Mouse (Mus musculus) ovary, postnatal 10 days (tissue): ENCODE data around the gene Nav3.

ENCODE experiments used
- DNase-seq: peaks from one replicate; pipeline ENCODE4 v3.0.0; 2022; ENCODE audit warnings: low spot score

Nav3 gene

DNA sequence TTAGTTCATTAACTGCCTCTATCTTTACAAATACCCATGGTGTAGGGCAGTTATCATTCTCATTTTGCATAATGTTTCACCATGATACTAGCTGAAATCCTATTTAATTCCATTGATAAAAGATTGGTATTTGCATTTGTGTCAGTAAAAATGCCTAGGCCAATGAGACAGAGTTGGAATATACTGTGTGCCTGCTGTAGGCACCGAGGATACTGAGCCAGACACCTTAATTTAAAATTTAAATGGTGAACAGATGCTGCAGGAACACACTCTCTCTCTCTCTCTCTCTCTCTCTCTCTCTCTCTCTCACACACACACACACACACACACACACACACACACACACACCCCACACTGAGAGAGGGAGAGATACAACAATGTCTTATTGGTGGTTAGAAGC is 269.8 kb downstream of the Nav3 start:
- no peak for DNase-seq

DNA sequence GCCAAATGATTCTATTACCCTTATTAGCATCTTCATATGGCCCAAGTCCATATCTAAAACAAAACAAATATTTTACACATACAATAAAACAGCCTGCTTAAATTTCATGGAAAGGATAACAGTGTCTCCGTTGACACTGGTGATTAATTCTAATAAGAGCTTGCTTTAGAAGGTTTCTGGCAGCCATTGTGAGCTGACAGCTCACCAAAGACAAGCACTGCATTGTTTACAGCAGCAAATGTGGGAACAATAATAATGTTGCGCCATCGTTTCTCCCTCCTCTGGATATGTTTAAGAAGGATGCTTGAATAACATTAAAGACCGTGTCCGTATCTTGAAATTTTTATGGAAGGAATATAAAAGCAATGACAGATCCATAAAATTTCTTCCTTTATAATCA is 280.1 kb downstream of the Nav3 start:
- no peak for DNase-seq

DNA sequence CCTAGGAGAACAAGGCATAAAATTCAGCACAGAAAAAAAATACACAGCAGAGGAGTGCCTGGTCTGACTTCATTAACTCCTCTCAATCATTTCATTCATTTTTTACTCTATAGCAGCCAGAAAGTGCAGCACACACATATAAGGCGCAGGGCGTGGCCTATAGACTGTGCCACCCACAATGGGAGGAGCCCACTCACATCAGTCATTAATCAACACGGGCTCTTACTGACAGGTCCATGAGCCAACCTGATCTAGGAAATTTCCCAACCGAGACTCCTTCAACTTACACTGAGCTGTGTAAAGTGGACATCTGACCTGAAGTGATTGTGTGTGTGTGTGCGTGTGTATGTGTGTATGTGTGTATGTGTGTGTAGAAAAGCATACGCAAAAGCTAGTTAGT is 286.6 kb downstream of the Nav3 start:
- DNase-seq, result no peak

DNA sequence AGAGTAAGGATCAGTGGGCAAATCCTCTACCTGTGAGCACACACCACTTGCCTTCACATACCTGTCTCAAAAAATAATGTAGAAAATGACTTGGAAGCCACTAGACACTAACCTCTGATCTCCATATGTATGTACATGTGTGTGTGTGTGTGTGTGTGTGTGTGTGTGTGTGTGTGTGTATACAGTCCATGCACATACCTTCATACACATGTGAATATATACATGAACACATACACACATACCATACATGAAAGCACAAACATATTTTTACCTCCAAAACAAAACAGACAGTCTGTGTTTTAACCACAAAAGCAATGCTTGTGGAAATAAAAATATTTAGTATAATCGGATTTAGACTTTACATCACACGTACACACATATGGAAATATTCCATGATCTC is 287.1 kb downstream of the Nav3 start:
- no peak for DNase-seq

DNA sequence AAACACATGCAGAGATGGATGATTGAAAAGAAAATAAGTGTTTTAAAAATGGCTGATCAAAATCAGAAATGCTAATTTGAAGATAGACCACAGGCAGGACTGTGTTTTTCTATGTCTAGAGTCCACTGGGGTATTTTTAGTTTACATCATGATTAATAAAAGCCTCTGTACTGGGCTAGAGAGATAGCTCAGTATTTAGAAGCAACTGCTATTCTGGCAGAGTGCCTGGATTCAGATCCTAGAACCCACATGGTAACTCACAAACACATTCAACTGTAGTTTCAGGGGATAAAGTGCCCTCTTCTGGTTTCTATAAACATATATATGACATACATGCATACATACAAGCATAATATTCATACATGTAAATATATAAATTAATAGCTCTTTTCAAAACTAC is 293.4 kb downstream of the Nav3 start:
- DNase-seq, result no peak

DNA sequence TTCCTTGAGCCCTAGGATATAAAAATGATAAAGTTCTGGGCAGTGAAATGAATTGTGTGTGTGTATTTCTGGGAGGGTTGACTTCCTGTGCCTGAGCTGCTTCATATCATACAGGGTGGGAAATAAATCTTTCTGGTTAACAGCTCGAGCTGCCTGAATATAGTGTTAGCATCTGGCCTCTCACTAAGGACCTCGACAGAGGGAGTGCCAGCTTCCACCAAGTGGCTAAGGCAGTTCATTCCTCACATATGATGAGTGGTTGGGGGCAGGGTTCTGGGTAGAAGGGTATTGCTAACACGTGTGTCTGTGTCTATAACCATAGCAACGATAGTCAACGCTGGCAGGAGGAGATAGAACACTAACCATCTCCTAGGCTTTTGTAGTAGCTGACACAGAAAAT is 295.1 kb downstream of the Nav3 start:
- no peak for DNase-seq

DNA sequence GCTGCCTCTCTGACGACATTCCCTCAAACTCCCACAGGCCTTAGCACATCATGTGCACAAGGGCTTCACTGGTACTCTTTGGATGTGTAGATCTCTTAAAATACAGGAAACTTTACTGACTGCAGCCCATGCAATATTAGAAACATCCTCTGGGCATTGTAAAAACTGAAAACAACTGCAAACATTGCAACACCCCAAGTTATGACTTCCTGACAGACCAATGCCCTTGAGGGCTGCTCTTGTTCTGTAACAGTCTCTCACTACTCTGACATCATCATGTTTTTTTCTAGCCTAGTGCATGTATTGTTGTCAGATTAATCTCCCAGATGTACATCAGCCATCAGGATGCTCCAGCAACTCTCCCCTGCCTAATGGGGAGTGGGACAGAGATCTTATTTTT is 296.5 kb downstream of the Nav3 start:
- DNase-seq, result no peak

DNA sequence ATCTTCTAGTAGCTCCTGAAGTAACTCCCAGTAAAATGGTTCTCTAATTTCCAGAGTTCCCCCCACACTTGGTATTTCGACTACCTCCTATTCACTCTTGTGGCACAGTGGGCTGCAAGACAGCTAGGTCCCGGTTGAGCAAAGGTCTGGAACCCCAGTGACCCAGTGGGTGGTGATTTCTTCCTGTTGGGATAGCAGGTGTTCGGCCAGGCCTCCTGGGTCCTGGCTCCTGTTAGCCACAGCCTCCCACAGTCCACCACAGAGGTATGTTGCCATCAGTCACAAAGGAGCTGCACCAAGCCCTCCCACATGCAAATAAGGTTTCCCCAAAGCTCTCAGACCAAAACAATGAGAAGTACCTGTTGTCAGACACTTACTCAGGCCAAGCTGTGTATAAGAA is 297.9 kb downstream of the Nav3 start:
- DNase-seq, result no peak

DNA sequence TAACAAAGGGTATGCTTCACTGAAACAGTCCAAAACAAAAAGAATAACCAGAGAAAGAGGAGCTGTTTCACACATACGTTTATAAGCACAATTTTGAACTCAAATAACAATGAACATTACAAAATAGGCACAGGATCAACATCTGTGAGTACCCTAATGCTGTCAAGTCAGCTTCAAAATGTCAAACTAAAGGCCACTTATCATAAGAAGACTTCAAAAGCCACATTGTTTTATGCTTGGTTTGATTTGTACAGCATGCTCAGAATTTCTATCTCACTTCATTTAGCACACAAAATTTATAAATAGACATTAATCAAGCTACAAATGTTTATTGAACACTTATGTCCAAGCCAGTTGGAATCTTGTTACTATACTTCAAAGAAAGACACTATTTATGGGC is 299.6 kb downstream of the Nav3 start:
- DNase-seq, result no peak

DNA sequence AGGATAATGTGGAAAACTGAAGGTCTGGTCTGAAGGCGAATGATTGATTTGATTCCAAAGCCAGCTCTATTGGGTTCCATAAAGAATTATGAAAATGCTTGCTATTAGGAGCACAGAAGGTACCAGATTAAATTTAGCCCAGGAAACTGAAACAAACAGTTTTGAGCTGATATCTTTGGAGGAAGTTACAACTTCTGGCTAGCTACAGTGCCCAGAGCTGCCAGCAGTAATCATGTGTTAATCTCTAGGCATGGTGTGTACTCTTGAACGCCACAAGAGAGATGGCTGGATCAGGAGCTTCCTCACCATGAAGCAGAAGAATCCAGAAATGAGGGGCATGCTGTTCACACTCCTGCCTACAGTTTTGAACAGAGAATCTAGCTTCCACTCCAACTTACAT is 300.5 kb downstream of the Nav3 start:
- DNase-seq, result no peak

DNA sequence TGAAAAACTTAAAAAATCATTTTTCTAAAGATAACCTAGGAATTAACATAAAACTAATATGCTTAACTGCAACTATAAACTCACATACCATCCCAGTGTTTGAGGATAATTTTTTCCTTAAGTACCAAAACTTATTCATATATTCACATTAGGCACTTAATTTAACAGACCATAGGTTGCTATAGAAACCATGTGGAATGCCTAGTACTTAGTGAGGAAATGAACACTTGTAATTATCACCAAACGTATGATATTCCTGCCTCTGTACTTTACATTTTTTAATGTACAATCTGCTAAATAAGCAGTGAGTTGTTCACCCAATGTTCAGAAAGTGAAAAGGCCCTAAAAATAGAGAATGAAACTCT is 301.1 kb downstream of the Nav3 start:
- DNase-seq, result no peak

DNA sequence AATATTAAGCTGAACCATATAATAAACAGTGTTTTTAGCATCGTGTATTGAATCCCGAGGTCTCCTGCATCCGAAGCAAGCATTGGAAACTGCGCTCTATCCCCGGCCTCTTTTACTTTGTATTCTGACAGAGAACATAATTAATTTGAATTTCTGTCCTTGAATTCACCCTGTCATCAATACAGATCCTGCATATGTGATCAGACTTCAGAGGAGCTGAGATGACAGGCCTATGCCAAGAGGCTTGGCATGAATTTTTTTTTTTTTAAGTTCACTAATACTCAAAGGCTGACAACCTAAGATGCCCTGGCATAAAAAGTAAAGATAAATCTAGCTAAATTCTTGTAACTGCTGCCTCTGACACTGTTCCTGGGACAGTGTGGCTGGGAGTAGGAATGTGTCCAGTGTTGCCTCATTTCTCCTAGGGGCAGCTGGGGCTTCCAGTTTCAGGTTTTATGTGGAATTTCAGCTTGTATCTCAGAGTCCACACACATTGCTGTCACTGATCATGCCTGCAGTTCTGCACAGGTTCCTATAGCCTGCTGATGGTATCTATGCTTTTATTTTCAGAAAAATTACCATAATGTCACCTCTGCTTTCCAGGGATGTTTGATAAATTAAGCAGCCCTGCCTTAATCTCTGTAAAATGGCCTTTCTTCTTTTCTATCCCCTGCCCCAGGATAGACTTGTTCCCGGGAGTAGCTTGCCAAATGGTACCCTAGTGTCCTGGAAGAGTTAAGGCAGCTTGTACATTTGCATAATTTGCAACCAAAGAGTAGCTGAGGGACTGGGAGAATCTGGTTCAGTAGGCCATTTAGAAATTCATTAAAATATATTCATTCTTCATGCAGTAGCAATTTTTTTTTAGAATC is 301.8 kb downstream of the Nav3 start:
- no peak for DNase-seq

DNA sequence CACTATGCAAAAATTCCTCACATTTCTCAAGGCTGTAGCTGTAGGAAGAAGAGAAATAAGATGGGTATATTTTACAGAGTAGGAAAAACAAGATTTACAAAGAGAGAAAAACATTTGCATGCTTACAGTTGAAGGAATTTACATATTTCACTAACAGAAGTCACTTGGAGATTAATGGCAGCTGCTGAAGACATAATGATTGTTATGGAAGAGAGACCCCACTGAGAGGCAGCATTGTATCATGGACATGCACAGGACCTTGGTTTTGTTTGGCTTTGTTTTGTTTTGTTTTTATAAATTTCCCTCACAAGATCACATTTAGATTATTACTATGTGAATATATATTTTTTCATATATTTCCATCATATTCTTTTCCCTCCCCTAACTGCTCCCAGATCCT is 335.4 kb downstream of the Nav3 start:
- DNase-seq, result no peak

DNA sequence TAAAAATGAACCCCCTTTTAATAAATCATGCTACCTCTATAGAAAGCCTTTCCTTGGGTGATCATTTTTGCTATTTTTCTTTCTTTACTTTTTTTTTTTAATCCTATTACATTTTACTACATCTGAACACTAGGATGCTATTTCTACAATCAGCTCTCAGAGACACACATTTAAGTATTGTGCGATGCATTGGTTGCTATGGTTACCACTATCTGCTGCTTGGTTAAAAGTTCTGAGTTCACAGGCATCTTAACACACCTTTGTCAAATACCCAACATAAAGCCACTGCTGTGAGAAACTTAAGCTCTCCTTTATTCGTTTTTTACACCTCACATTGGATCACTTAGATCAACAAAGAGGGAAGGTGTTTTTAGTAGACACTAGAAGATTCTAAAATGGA is 338.7 kb downstream of the Nav3 start:
- no peak for DNase-seq

DNA sequence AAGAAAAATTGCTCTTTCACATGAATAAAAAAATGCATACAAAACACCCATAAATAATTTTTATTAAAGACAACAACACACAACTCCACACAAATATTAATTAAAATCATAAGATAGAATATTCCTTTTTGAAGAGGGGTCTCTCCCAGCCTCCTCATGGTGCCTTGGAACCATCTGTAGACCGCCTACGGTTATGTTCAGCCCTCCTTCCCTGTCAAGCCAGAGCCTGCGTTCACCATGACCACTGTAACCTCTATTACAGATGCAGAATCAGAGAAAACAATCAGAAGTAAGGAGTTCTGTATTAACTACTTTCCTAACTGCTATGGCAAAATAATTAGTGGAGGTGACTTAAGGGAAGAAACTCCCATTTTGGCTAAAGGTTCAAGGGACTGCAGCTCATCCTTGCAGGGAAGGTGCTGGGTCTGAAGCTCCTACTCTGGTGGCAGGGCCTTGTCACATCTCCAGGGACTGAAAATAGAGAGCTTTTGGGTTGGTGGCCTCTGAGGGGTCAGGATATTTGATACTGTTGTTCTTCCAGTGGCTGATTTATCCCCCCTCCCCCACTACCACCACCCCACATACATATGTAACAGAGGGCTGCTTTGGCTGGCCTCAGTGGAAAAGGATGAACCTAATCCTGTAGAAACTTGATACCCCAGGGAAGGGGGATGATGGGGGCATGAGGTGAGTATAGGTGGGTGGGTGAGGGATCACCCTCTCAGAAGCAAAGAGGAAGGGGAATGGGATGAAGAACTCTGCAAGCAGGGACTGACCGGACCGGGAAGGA is 343.1 kb downstream of the Nav3 start:
- no peak for DNase-seq

DNA sequence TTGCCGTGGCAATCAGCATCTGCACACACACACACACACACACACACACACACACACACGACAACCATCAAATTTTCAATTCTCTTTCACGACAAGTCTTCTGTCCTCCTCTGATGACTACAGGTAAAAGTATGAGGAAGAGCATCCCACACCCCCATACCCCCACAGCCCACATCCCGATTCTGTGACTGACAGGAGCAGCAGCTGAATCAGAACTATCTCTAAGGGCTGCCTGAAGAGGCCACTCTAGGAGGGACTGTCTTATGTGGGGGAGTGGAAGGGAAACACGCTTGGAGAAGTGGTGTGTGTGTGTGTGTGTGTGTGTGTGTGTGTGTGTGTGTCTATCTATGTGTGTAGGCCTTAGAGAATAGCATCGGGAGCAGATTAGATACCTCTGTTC is 352.7 kb downstream of the Nav3 start:
- no peak for DNase-seq

DNA sequence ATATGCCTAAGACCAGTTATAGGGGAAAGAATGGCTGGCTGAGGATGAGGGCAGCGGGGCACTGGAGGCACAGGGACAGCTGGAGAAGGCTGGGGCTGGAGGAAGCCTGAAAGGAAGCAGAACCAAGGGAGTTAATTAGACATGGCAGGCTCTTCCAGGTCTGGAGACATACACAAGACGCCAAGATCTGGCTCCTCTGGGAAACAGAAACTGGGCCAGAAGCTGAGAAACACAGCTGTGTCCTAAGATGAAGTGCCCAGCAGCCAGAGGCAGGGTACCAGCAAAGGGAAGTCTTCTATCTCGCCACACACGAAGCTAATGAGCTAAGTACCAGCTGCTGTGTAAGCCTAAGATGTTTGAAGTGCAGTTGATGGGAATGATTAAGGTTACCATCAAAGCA is 353.8 kb downstream of the Nav3 start:
- DNase-seq, result no peak

DNA sequence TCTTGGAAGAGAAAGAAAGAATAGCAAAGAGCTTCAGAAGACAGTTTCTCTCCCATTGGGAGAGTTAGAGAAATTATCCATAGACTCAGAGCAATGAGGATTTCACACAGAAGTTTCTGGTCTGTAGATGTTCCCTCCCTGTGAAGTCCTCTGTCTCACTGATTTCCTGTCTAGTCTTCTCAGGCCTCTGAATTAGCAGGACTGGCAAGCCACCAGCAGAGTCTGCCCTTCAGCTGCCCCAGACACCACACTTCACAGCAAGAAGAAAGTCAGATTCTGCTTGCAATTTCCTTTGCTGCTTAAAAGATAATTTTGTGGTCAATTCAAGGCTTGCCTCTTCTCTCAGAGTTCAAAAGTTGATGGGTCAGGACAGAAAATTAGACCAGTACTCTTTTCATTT is 361.6 kb downstream of the Nav3 start:
- no peak for DNase-seq

DNA sequence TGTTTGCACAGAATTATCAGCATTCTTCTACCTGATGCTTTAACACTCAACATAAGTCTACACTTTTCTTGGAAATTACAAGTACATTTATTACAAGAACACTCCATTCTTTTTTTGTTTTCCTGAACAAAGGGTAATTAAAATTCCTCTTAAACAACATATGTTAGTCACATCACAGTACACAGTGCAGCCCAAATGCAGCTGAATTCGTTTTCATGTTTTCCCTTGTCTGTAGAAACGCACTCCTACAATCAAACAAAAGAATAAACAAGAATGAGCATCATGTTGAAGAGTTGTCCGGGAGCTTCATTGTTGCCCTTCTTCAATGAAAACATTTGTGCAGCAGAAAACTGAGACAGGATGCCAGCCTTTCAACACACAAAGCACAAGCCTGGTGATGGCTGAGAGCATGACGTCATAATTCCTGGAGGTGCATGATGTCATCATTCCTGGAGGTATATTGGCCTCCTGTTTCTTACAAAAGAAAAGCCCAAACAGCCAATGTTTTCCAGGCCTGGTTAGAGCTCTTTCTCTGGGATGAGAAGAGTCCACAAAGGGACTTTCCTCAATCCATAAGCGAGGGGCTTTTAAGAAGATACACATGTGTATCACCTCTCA is 367.5 kb downstream of the Nav3 start:
- no peak for DNase-seq

DNA sequence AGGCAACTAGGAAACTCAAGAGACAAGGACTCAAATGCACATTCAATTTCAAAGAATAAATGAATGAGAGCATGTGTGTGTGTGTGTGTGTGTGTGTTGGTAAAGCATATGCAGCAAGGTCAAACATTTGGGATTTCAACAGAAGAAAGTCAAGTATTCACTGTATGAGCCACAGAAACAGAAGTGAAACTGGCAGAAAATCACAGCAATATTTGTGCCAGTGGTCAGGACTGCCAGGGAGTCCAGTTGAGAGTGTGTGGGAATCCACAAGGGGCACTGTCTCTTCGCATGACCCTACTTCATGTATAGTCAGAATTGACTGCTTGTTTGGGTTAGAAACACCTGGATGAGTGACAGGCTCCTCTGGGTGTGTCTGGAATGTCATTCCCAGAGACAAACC is 370.1 kb downstream of the Nav3 start:
- no peak for DNase-seq

DNA sequence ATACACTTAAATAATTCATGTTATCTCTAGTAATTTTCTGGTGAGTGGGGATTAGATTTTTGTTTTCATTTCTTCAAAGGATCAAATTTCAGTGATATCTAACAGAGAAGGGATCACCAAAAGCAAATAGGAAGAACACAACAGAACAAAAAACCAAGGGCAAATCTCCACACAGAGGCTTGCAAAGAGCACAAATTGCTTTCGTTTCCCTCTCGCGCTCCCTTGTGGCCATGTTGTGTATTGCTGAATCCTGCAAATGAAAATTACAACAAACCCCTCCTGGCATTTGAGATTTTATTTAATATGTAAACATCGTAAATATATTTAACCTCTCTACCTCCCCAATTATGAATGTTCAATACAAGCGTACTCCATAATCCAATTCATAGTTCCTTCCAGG is 370.8 kb downstream of the Nav3 start:
- peak; percentile 25 for DNase-seq

DNA sequence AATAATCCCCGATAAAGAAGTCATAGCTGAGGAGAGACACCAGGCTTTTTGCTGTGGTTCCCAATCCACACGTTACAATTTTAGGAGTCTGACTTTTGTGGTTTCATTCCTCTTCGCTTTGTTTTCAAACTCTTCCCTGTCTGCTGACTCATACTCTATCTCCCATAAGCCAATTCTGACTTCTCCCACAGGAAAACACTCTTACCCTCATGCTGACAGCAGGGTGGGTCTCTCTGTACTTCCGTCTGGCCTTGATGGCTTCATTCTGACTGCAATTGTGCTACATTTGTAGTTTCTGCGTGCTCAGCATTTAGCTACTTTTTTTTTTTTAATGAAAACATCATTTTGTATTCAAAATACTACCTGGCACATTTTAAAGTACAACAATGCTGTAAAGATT is 379.4 kb downstream of the Nav3 start:
- no peak for DNase-seq

DNA sequence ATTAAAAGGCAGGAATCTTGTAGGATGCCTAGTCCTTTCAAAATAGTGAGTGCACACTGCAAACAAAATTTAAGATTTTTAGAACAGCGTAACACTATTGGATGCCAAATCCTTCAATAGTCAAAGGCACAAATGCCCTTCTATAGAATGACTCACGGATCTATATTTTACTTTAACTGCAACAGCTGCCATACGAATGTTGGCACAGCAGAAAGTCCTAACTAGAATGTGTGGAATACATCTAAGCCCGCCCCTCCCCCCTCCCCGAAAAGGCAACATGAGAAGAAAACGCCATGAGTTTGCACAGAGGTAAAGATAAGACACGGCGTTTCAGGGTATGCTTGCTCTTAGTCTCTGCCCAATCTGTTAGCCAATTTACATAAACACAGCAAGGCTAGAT is 383.6 kb downstream of the Nav3 start:
- no peak for DNase-seq
